Mouse (Mus musculus): ENCODE measurements at regions not wholly inside any gene's neighbourhood (a gene's known extent, or its start where the extent isn't known, plus 50 kb on each side); places are given as distances from the start of the nearest gene placed in this dataset.

DNA sequence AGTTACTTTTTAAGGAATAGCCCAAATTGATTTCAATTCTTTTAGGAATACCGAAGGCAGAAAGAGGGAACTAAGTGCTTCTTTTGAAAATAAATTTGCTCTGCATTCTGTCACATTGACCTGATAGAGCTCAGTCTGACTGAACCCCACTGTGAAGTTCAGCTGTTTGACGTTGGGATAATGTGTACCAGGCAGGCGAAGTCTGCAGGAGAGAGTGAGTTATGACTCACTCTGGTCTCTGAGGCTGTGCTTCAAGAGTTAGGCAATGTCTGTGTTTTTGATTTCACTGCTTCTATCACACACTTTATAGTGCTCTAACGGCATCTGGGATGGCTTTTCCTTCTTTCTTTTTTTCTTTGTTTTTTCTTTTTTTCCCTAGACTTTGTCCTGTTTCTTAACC is 283.5 kb downstream of the Naf1 start:
- no peak for DNase-seq

DNA sequence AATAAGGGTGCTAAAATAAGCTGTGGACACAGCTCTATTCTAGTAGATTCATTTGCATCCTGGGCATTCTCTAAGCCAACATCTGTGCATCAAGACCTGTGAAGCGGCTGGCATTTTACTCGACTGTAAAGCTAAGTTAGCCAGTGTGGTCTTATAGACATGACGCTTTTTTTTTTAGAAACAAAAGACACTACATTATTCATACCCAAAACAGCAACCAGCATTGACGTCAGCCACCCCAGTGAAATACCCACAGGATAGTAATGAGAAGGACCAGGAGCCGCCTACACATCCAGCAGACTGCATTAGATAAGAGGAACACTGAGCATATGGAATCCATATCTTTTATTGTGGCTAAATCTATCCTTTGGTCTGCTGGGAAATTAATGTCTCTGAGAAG is 321.7 kb downstream of the Naf1 start:
- no peak for DNase-seq

DNA sequence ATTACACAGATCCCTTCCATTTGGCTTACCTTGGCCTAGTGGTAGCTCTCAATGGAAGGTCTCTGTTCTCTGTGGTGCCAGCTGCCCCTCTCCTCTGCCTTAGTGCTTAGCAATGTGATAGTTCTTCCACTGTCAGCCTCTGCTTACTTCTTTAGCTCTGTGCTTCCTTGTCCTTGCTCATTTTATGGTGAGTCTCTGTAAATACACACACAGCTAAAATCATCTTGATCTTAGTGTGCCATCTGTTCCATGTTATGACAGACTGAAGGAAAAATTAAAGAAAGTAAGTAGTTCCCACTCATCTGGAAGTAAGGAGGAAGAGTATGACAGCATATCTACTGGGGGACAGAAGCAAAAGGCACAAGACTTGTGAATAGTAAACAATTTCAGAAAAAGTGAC is 324.4 kb upstream of the Nat3 start:
- DNase-seq, result no peak

DNA sequence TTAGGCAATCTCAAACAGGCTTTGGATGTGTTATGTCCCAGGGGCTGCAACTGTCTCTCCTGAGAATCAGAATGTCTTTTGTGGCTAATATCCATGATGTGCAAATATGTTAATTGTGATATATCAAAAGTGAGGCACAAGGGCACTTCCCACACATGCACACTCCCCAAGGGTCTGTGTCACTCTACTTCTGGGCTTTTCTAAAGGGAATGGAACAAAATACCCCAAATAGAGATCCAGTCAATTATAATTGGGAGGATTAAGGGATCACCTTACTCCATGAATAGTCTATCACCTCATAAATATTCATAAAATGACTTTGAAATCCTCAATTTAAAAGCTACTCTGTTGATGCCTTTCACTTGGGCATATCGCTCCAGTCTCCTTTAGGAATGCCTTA is 317.6 kb upstream of the Nat3 start:
- no peak for DNase-seq

DNA sequence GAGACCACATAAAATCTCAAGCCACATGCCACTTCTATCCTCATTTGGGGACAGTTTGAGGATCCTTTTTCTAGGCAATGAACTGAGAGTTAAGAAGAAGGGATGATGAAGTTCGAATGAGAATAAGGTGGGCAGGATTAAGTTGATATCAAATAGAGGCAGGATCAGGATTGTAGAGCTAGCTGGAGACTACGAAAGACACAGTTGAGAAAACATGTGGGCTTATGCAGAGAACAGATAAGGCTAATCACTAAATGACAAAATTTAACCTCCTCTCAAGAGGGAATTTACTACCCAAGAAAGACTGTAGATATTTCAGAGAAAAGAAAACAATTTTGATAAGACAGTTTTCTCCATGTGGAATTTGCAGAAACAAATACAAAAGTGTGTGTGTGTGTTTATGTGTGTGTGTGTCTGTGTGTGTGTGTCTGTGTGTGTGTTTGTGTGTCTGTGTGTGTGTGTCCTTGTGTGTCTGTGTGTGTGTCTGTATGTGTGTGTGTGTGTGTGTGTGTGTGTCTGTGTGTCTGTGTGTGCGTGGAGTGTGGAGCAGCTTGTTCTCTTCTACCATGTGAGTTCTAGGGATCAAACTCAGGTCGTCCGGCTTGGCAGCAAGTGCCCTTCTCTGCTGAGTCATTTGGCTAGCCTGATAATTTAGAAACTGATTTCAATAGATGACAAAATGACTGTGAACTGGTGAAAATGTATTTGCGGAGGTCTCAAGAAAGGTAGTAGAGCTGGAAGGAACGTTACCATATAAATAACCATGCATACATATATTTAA is 291.5 kb upstream of the Nat3 start:
- no peak for DNase-seq

- no peak for DNase-seq
Measured at GRCm38 (mm10) chr8:67238934-67239333, 284.7 kb upstream of the Nat3 start.

DNA sequence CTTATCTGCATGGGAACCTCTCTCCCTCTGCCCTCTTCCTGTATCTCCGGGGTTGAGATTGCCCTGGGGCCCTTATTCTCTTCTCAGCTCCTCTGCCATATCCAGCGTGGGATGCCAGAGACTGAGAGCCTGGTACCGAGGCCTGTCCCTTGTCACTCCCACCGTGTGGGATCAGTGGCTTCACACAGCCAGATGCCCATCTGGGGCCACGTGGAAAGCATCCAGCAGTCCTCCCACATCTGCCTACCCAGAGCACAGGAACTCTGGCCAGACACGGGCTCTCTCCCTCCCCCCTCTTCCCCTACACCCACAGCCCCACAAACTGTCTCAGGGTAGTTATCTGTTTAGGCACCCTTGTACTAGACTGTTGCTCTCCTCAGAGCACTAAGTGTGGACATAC is 244.9 kb upstream of the Nat3 start:
- no peak for DNase-seq

DNA sequence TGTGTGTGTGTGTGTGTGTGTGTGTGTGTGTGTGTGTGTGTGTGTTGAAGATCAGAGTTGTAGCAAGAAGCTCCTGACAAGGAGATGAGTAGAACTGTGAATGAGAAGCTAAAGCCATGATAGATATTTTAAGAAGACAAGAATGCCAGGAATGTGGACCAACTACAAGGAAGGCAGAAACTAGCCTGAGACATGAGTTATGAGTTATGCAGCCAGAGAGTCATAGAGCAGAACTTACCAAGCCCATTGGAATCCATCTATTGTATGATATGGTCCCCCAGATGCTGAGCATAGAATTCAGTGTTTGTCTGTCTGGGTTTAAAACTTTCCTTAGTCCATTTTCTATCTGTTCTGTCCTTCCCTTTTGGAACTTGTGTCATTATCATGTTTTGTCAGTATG is 244.2 kb upstream of the Nat3 start:
- no peak for DNase-seq

DNA sequence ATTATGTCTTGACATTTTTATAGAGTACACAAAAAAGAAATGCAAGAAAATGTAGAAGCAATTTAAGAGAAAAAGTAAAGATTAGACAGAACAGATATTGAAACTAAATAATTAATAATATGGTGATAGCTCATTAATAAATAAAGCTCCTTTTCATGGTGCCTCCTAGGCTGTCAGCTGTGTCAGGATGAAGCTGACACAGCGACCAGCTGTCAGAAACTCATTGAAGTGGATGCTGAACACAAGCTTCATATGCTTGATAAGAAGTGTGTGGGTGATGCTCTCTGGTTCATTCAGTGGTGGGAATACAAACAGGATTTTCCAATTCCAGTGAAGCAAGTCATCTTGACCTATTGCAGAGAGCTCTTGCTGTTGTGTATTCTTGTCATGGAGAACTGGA is 213.2 kb upstream of the Nat3 start:
- no peak for DNase-seq

DNA sequence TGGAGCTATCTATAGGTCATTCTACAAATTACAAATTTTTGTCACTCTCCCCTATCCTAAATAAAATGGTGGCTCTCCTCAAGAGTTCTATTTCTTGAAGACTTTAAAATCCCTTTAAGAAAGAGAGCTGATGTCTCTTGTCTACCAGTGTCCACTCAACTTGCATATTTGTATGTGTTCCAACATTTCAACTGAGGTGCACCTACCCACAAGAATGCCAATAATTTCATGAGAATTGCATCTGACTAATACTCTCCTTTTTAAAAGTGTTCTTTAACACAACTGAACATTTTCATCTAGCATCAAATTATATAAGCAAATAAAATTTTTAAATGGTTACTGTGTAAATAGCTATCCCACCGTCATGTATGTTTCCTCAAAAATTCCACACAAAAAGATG is 206.3 kb upstream of the Nat3 start:
- no peak for DNase-seq

DNA sequence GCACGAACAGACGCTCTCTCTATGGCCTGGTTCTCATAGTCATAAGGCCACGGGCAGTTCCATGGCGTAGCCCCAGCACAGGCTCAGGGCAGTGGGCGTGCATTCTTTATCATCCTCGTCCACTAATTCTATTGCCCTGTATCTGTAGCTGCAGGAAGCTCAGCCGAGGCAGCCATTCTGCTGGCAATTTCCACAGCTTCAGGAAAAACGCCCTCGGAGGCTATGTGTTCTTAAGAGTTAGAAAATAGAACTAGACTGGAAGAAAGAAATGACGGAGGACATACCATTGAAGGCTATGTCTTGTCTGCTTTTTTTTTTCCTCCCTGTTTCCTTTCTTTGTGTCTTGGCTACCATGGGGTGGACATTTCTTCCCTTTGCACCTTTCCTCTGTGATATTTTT is 205.0 kb upstream of the Nat3 start:
- DNase-seq, result no peak

GRCm38 (mm10) chr8:67320535-67320934 is 203.1 kb upstream of the Nat3 start:
- no peak for DNase-seq

DNA sequence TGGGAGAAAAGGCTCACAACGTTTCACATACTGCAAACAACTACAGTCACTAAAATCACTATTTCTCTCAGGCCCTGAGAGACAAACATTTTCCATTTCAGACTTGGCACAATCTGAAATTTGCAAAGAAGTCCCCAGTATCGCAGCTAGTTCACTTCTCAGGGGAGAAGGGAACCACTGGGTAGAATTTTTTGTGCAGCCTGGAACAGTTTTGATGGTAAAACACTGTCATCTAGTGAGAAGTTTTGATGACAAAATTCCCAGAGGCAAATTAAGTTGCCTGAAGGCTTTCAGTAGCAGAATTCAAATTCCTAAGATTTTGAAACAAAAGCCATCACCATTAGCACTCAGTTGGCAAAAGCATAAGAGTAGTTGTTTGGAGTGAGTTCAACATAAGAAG is 195.2 kb upstream of the Nat3 start:
- no peak for DNase-seq

GRCm38 (mm10) chr8:67377061-67377460 is 146.6 kb upstream of the Nat3 start:
- peak; percentile 2 for DNase-seq

- no peak for DNase-seq
Measured at GRCm38 (mm10) chr8:67405947-67406346, 117.7 kb upstream of the Nat3 start.

GRCm38 (mm10) chr8:67414826-67415225 is 108.8 kb upstream of the Nat3 start:
- DNase-seq, result no peak

GRCm38 (mm10) chr8:67422521-67422920 is 101.1 kb upstream of the Nat3 start:
- DNase-seq, result no peak

All from cerebellum, adult 9-10 months (tissue).